Mouse (Mus musculus): ENCODE results near the gene Ms4a7. TPM values are rescaled to one million over a fixed set of nuclear protein-coding genes. Genes with fewer than 3 reads are reported as not detected.
"Not testable (repeated sequence)": the region's sequence is repeated elsewhere in the genome, so short reads cannot be mapped to it uniquely, and the experiment has no call there.

Gene Ms4a7
- polyA plus RNA-seq, 1 experiment from 2014 or later, result 6.7 TPM

DNA sequence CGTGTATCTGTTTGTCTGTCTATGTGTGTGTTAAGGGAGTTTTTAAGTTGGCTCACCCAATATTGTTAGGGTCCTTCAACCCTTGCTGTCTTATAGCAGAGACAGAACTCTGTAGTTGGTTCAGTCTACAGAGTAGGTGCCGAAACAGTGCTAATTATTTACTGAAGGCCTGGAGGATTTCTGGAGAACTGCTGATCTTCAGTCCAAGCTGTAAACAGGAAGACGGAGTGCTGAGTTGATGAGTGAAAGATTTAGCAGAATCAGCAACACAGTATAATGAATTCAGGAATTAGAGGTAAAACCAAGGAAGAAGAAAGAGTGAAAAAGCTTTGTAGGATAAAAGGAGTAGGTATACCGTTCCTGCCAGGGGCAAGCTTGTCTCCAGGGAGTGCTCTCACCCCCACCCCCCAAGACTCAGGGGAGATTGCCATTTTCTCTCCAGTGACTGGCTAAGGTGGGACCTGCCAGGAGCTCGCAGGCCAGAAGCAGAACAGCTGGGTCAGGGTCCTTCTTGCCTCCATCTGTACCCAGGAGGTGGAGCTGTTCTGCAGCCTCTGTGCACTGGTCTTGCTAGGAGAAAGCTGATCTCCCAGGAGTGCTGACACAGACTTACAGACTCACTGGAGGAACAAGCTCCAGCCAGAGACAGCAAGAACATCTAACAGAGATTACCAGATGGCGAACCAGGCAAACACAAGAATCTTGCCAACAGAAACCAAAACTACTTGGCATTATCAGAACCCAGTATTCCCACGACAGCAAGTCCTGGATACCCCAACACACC is 13.9 kb upstream of the Ms4a7 start:
- 51% methylated on average over 7 of the region's 7 CpGs for WGBS
- Histone ChIP-seq H3K4me1 (ENCODE audit: control insufficient read depth, insufficient read depth, low read length) (no peaks in the 10 kb centered on the region), H3K36me3 (ENCODE audit: control insufficient read depth, insufficient read depth, low read length) (no peaks in the 10 kb centered on the region), H3K4me3 (replicated peaks; ENCODE audit: low read length) (no peak overlapping the region), H3K27ac (ENCODE audit: low read length) (no peak overlapping the region), H3K27me3 (ENCODE audit: control insufficient read depth, insufficient read depth, low read length) (no peaks in the 10 kb centered on the region), H3K4me2 (ENCODE audit: low read depth, low read length) (no peak overlapping the region), H3K9me3 (replicated peaks; ENCODE audit: control insufficient read depth, low read length) (no peaks in the 10 kb centered on the region), H3K9ac (ENCODE audit: low read length) (no peak overlapping the region)
- ATAC-seq (ENCODE audit: insufficient read depth, low FRiP score), result no peak

- no peaks in the 10 kb centered on the region for H3K27me3 ChIP-seq (ENCODE audit: control insufficient read depth, insufficient read depth, low read length)
- no peaks in the 10 kb centered on the region for H3K9me3 ChIP-seq (replicated peaks; ENCODE audit: control insufficient read depth, low read length)
- H3K9ac ChIP-seq (ENCODE audit: low read length), result no peak overlapping the region
- H3K4me1 ChIP-seq (ENCODE audit: control insufficient read depth, insufficient read depth, low read length), result no peaks in the 10 kb centered on the region
- H3K4me2 ChIP-seq (ENCODE audit: low read depth, low read length), result no peak overlapping the region
- H3K4me3 ChIP-seq (replicated peaks; ENCODE audit: low read length), result no peak overlapping the region
- no peak overlapping the region for H3K27ac ChIP-seq (ENCODE audit: low read length)
- no peak for ATAC-seq (ENCODE audit: insufficient read depth, low FRiP score)
- H3K36me3 ChIP-seq (ENCODE audit: control insufficient read depth, insufficient read depth, low read length), result no peaks in the 10 kb centered on the region
Observed at GRCm38 (mm10) chr19:11343992-11344391, 8.0 kb upstream of the Ms4a7 start.

DNA sequence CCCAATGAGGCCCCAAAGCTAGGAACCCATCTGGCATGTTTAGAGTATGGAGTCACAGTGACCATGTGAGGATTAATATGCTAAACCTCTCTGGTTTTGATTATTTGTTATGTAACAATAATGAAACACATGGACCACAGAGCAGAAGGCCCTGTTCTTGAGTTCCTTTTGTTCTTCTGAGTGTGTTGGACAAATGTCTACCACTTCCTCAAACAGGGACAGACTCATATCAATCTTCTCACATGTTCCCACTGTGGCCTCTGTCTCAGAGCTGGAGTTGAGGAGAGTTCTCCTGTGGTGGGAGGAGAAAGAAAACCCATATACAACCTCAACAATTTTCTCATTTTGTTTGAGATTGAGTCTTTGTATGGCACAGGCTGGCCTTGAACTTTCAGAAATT is 7.2 kb upstream of the Ms4a7 start:
- no peaks in the 10 kb centered on the region for H3K27me3 ChIP-seq (ENCODE audit: control insufficient read depth, insufficient read depth, low read length)
- H3K36me3 ChIP-seq (ENCODE audit: control insufficient read depth, insufficient read depth, low read length), result no peaks in the 10 kb centered on the region
- no peak overlapping the region for H3K4me2 ChIP-seq (ENCODE audit: low read depth, low read length)
- no peak for ATAC-seq (ENCODE audit: insufficient read depth, low FRiP score)
- H3K9me3 ChIP-seq (replicated peaks; ENCODE audit: control insufficient read depth, low read length), result no peaks in the 10 kb centered on the region
- H3K27ac ChIP-seq (ENCODE audit: low read length), result no peak overlapping the region
- H3K4me1 ChIP-seq (ENCODE audit: control insufficient read depth, insufficient read depth, low read length), result no peaks in the 10 kb centered on the region
- no peak overlapping the region for H3K9ac ChIP-seq (ENCODE audit: low read length)
- H3K4me3 ChIP-seq (replicated peaks; ENCODE audit: low read length), result no peak overlapping the region

DNA sequence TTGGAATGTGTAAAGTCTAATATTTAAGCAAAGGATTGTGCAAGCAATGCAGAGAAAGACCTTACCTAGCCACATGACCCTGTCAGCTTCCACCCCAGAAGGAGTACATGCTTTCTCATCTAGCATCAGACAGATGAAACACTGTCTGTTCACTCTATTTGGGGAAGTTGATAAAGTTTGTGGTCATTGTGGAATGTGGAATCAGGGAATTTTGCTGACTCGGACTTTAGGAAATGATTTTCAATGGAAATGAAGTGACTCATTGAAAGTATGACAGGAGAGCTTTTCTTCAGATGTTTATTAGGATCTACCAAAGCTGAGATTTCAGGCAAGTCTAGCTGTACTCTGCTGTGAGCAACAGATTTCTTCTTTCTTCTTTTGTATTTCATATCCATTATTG is 14.8 kb downstream of the Ms4a7 start:
- WGBS, result 81% methylated on average over 1 of the region's 1 CpGs
- ATAC-seq (ENCODE audit: insufficient read depth, low FRiP score), result no peak
- H3K9me3 ChIP-seq (replicated peaks; ENCODE audit: control insufficient read depth, low read length), result 0 out of 2 replicates have a peak, but pooled peaks cover 3% of the 10 kb centered on the region

GRCm38 (mm10) chr19:11316786-11317185 is 19.2 kb downstream of the Ms4a7 start:
- H3K4me2 ChIP-seq (ENCODE audit: low read depth, low read length), result no peak overlapping the region
- 83% methylated on average over 4 of the region's 4 CpGs for WGBS
- H3K9me3 ChIP-seq (replicated peaks; ENCODE audit: control insufficient read depth, low read length), result 0 out of 2 replicates have a peak, but pooled peaks cover 3% of the 10 kb centered on the region
- no peaks in the 10 kb centered on the region for H3K4me1 ChIP-seq (ENCODE audit: control insufficient read depth, insufficient read depth, low read length)
- H3K27ac ChIP-seq (ENCODE audit: low read length), result no peak overlapping the region
- ATAC-seq (ENCODE audit: insufficient read depth, low FRiP score), result no peak
- H3K27me3 ChIP-seq (ENCODE audit: control insufficient read depth, insufficient read depth, low read length), result no peaks in the 10 kb centered on the region
- no peak overlapping the region for H3K4me3 ChIP-seq (replicated peaks; ENCODE audit: low read length)
- no peak overlapping the region for H3K9ac ChIP-seq (ENCODE audit: low read length)
- H3K36me3 ChIP-seq (ENCODE audit: control insufficient read depth, insufficient read depth, low read length), result no peaks in the 10 kb centered on the region

More for the DNA sequence above, 14.8 kb downstream of the Ms4a7 start:
- Histone ChIP-seq H3K4me1 (ENCODE audit: control insufficient read depth, insufficient read depth, low read length) (no peaks in the 10 kb centered on the region), H3K36me3 (ENCODE audit: control insufficient read depth, insufficient read depth, low read length) (no peaks in the 10 kb centered on the region), H3K27me3 (ENCODE audit: control insufficient read depth, insufficient read depth, low read length) (no peaks in the 10 kb centered on the region), H3K27ac (ENCODE audit: low read length) (no peak overlapping the region), H3K4me3 (replicated peaks; ENCODE audit: low read length) (no peak overlapping the region), H3K4me2 (ENCODE audit: low read depth, low read length) (no peak overlapping the region), H3K9ac (ENCODE audit: low read length) (no peak overlapping the region)

- 81% methylated on average over 1 of the region's 1 CpGs for WGBS
- no peak within 1 kb of the TSS for H3K27ac ChIP-seq (ENCODE audit: low read length)
- H3K9ac ChIP-seq (ENCODE audit: low read length), result no peak within 1 kb of the TSS
- no peaks in the 10 kb centered on the region for H3K36me3 ChIP-seq (ENCODE audit: control insufficient read depth, insufficient read depth, low read length)
- no peak within 1 kb of the TSS for H3K4me3 ChIP-seq (replicated peaks; ENCODE audit: low read length)
- H3K4me2 ChIP-seq (ENCODE audit: low read depth, low read length), result no peak within 1 kb of the TSS
- no peaks in the 10 kb centered on the region for H3K27me3 ChIP-seq (ENCODE audit: control insufficient read depth, insufficient read depth, low read length)
- ATAC-seq (ENCODE audit: insufficient read depth, low FRiP score), result no peak
- H3K4me1 ChIP-seq (ENCODE audit: control insufficient read depth, insufficient read depth, low read length), result no peaks in the 10 kb centered on the region
- 0 out of 2 replicates have a peak, but pooled peaks cover 3% of the 10 kb centered on the region for H3K9me3 ChIP-seq (replicated peaks; ENCODE audit: control insufficient read depth, low read length)
Observed at GRCm38 (mm10) chr19:11314354-11314753, 21.6 kb downstream of the Ms4a7 start, which contains the start of gene Ms4a14. TSS of gene Ms4a14 (minus strand) at chr19:11314454.

DNA sequence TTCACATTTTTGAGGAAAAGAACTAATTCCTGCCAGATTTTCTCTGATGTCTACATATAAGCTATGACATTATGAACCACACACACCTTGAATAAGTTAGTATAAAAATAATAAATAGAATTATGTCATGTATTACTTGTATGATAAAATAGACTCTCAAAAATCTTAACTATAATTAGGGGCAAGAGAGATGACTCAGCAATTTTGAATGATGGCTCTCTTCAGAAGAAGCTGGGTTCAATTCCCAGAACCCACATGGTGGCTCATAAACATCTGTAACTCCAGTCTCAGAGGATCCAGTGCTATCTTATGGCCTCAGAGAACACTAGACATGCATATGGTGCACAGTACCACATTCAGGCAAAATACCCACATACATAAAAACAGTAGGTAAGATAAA is 27.1 kb downstream of the Ms4a7 start:
- Histone ChIP-seq H3K9me3 (replicated peaks; ENCODE audit: control insufficient read depth, low read length) (no peaks in the 10 kb centered on the region), H3K36me3 (ENCODE audit: control insufficient read depth, insufficient read depth, low read length) (no peaks in the 10 kb centered on the region), H3K4me2 (ENCODE audit: low read depth, low read length) (no peak overlapping the region), H3K27me3 (ENCODE audit: control insufficient read depth, insufficient read depth, low read length) (no peaks in the 10 kb centered on the region), H3K27ac (ENCODE audit: low read length) (no peak overlapping the region), H3K4me1 (ENCODE audit: control insufficient read depth, insufficient read depth, low read length) (no peaks in the 10 kb centered on the region), H3K4me3 (replicated peaks; ENCODE audit: low read length) (no peak overlapping the region), H3K9ac (ENCODE audit: low read length) (no peak overlapping the region)
- no peak for ATAC-seq (ENCODE audit: insufficient read depth, low FRiP score)

DNA sequence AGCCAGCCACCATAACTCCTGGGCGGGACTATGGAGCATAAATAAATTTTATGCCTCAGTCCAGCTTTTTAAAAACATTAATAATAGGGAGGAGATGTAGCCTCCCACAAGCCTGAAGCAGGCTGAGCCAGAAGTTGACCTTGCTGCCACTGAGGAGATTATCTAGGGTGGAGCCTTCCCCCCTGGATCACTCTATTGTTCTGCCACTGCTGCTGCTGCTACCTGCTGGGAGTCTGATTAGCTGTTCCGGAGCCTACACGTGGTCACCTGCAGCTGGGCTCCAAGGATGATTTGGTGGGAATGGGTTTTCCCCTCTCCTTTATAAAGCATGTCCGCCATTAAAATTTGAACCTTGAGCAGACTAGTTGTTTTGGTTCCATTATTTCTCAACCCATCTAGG is 36.4 kb downstream of the Ms4a7 start:
- H3K9me3 ChIP-seq (replicated peaks; ENCODE audit: control insufficient read depth, low read length); ATAC-seq (ENCODE audit: insufficient read depth, low FRiP score); H3K27me3 ChIP-seq (ENCODE audit: control insufficient read depth, insufficient read depth, low read length); H3K4me2 ChIP-seq (ENCODE audit: low read depth, low read length); H3K4me1 ChIP-seq (ENCODE audit: control insufficient read depth, insufficient read depth, low read length); H3K27ac ChIP-seq (ENCODE audit: low read length); H3K36me3 ChIP-seq (ENCODE audit: control insufficient read depth, insufficient read depth, low read length); H3K9ac ChIP-seq (ENCODE audit: low read length); H3K4me3 ChIP-seq (replicated peaks; ENCODE audit: low read length): not testable (repeated sequence)
- 56% methylated on average over 4 of the region's 4 CpGs for WGBS

- Histone ChIP-seq H3K27me3 (ENCODE audit: control insufficient read depth, insufficient read depth, low read length) (no peaks in the 10 kb centered on the region), H3K4me3 (replicated peaks; ENCODE audit: low read length) (no peak overlapping the region), H3K9ac (ENCODE audit: low read length) (no peak overlapping the region), H3K9me3 (replicated peaks; ENCODE audit: control insufficient read depth, low read length) (no peaks in the 10 kb centered on the region), H3K4me2 (ENCODE audit: low read depth, low read length) (no peak overlapping the region), H3K36me3 (ENCODE audit: control insufficient read depth, insufficient read depth, low read length) (no peaks in the 10 kb centered on the region), H3K27ac (ENCODE audit: low read length) (no peak overlapping the region), H3K4me1 (ENCODE audit: control insufficient read depth, insufficient read depth, low read length) (no peaks in the 10 kb centered on the region)
- no peak for ATAC-seq (ENCODE audit: insufficient read depth, low FRiP score)
- 61% methylated on average over 2 of the region's 2 CpGs for WGBS
Observed at GRCm38 (mm10) chr19:11298939-11299338, 37.0 kb downstream of the Ms4a7 start.
